Mouse (Mus musculus): Measurements from ENCODE around the gene Ccnb3. TPM values are rescaled to one million over a fixed set of nuclear protein-coding genes. Genes with fewer than 3 reads are reported as not detected.

Gene Ccnb3
- total and polyA plus RNA-seq, 3 experiments: not detected

DNA sequence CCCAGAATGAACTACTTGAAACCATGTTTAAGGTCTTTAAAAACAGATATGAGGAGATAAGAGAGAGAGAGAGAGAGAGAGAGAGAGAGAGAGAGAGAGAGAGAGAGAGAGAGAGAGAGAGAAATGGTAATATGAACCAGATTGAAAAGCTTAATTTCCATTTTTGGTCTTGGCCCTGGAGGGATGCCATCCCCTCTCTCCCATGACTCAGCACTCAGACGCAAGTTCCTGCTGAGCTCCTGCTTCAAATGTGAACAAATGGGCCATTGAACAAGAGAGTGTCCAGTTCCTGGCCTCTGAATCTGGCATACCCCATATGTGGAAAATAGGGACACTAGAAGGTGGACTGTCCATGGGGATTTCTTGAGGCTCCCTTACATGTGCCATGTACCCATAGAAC is 69.5 kb downstream of the Ccnb3 start (continued):
- TF ChIP-seq ZMIZ1 (IDR thresholded peaks at IDR 0.05; ENCODE audit: low read depth, low read length): no peak

- DNase-seq (ENCODE audit: low read depth, low spot score): no peak
- no peak for TF ChIP-seq SMC3 (IDR thresholded peaks at IDR 0.05; ENCODE audit: low read depth, low read length)
- TF ChIP-seq TCF12 (IDR thresholded peaks at IDR 0.05; ENCODE audit: low read depth, low read length): no peak
- no peak for TF ChIP-seq JUND (IDR thresholded peaks at IDR 0.05; ENCODE audit: low read depth, low read length)
- TF ChIP-seq MXI1 (IDR thresholded peaks at IDR 0.05; ENCODE audit: low read depth, low read length): no peak
- no peak for TF ChIP-seq POLR2AphosphoS5 (IDR thresholded peaks at IDR 0.05; ENCODE audit: borderline replicate concordance, low read depth, low read length)
- no peak for TF ChIP-seq MAZ (IDR thresholded peaks at IDR 0.05; ENCODE audit: low read depth, low read length)
- TF ChIP-seq ZMIZ1 (IDR thresholded peaks at IDR 0.05; ENCODE audit: low read depth, low read length): no peak
- TF ChIP-seq GABPA (IDR thresholded peaks at IDR 0.05; ENCODE audit: low read depth, low read length): no peak
- TF ChIP-seq ETS1 (IDR thresholded peaks at IDR 0.05; ENCODE audit: low read depth, low read length): no peak
- no peak for TF ChIP-seq USF2 (IDR thresholded peaks at IDR 0.05; ENCODE audit: borderline replicate concordance in 1 of 2, insufficient read depth in 1 of 2, low read depth in 1 of 2, low read length in 2 of 2)
- no peak for TF ChIP-seq RAD21 (IDR thresholded peaks at IDR 0.05; ENCODE audit: low read depth, low read length)
- TF ChIP-seq HCFC1 (IDR thresholded peaks at IDR 0.05; ENCODE audit: low read depth, low read length): no peak
- TF ChIP-seq NRF1 (IDR thresholded peaks at IDR 0.05; ENCODE audit: insufficient read depth, low read depth, low read length, poor library complexity, severe bottlenecking): no peak
- no peak for TF ChIP-seq ELF1 (IDR thresholded peaks at IDR 0.05; ENCODE audit: low read depth, low read length)
- H3K36me3 ChIP-seq (ENCODE audit: control insufficient read depth in 1 of 2, insufficient read depth in 2 of 2, low read length in 2 of 2): no peaks in the 10 kb centered on the region
These were observed 72.8 kb downstream of the Ccnb3 start for GRCm38 (mm10) chrX:6968598-6968997.

More at GRCm38 (mm10) chrX:6968598-6968997, 72.8 kb downstream of the Ccnb3 start:
- H3K4me3 ChIP-seq (ENCODE audit: control insufficient read depth in 1 of 2, insufficient read depth in 1 of 2, low read depth in 2 of 2, low read length in 2 of 2): no peak overlapping the region
- no peaks in the 10 kb centered on the region for H3K27me3 ChIP-seq (ENCODE audit: control insufficient read depth in 1 of 2, insufficient read depth in 2 of 2, low read length in 2 of 2)
- H3K79me2 ChIP-seq (ENCODE audit: control insufficient read depth, insufficient read depth, low read length, poor library complexity): no peaks in the 10 kb centered on the region
- H3K9me3 ChIP-seq (replicated peaks; ENCODE audit: insufficient read depth, low read length): no peaks in the 10 kb centered on the region
- H3K4me1 ChIP-seq (ENCODE audit: control insufficient read depth in 1 of 2, insufficient read depth in 2 of 2, low read length in 2 of 2): no peaks in the 10 kb centered on the region
- H3K27ac ChIP-seq (ENCODE audit: control insufficient read depth, low read depth, low read length): no peak overlapping the region
- H3K9ac ChIP-seq (ENCODE audit: control insufficient read depth, low read depth, low read length, poor library complexity, severe bottlenecking): no peak overlapping the region

Other genes starting within 250 kb of the Ccnb3 start
- not detected in 2 replicates for gene Akap4, start 25.9 kb upstream of the Ccnb3 start, total RNA-seq (2012; rRNA removed)
- not detected for gene Akap4, start 25.9 kb upstream of the Ccnb3 start, polyA plus RNA-seq (2012; ENCODE audit: insufficient read depth in 1 of 2, insufficient read length in 2 of 2, low read depth in 1 of 2, low replicate concordance in 2 of 2, missing spikeins in 1 of 2)

Measured in MEL (cell line).